Mouse (Mus musculus) kidney, adult 9 months (tissue): ENCODE results near the gene Gtf2ird1.
"Not testable (repeated sequence)": the region's sequence is repeated elsewhere in the genome, so short reads cannot be mapped to it uniquely, and the experiment has no call there.

Source experiments
- DNase-seq: peaks from one replicate; pipeline ENCODE4 v3.0.0; 2022

Gtf2ird1 gene

GRCm38 (mm10) chr5:134396519-134396918 lies 60.0 kb downstream of the Gtf2ird1 start:
- no peak for DNase-seq

GRCm38 (mm10) chr5:134394624-134395023 lies 61.9 kb downstream of the Gtf2ird1 start:
- peak; percentile 29 for DNase-seq

- DNase-seq, result no peak
Observed at GRCm38 (mm10) chr5:134393624-134394023, 62.9 kb downstream of the Gtf2ird1 start.

GRCm38 (mm10) chr5:134385106-134385505 lies 71.4 kb downstream of the Gtf2ird1 start:
- peak; percentile 87 for DNase-seq

GRCm38 (mm10) chr5:134375256-134375655 lies 81.3 kb downstream of the Gtf2ird1 start:
- DNase-seq, result no peak

GRCm38 (mm10) chr5:134374546-134374945 lies 82.0 kb downstream of the Gtf2ird1 start:
- DNase-seq, result peak; percentile 65

- peak; percentile 76 for DNase-seq
Observed at GRCm38 (mm10) chr5:134373912-134374488, 82.5 kb downstream of the Gtf2ird1 start.

- DNase-seq, result no peak
Observed at GRCm38 (mm10) chr5:134372926-134373658, 83.4 kb downstream of the Gtf2ird1 start.

GRCm38 (mm10) chr5:134371511-134372289 lies 84.8 kb downstream of the Gtf2ird1 start:
- DNase-seq, result no peak

- no peak for DNase-seq
Observed at GRCm38 (mm10) chr5:134370831-134371230, 85.7 kb downstream of the Gtf2ird1 start.

GRCm38 (mm10) chr5:134359101-134359500 lies 97.4 kb downstream of the Gtf2ird1 start:
- no peak for DNase-seq

GRCm38 (mm10) chr5:134355372-134355771 lies 101.1 kb downstream of the Gtf2ird1 start:
- DNase-seq, result not testable (repeated sequence)

GRCm38 (mm10) chr5:134353117-134353516 lies 103.4 kb downstream of the Gtf2ird1 start:
- no peak for DNase-seq

- DNase-seq, result no peak
Observed at GRCm38 (mm10) chr5:134352527-134353001, 104.0 kb downstream of the Gtf2ird1 start.

- peak; percentile 62 for DNase-seq
Observed at GRCm38 (mm10) chr5:134350660-134351059, 105.9 kb downstream of the Gtf2ird1 start.

- no peak for DNase-seq
Observed at GRCm38 (mm10) chr5:134347066-134347465, 109.5 kb downstream of the Gtf2ird1 start.

GRCm38 (mm10) chr5:134345449-134345848 lies 111.1 kb downstream of the Gtf2ird1 start:
- DNase-seq, result peak; percentile 23

GRCm38 (mm10) chr5:134344076-134344475 lies 112.4 kb downstream of the Gtf2ird1 start:
- no peak for DNase-seq

GRCm38 (mm10) chr5:134343530-134343929 lies 113.0 kb downstream of the Gtf2ird1 start:
- DNase-seq, result not testable (repeated sequence)

GRCm38 (mm10) chr5:134342503-134343205 lies 113.9 kb downstream of the Gtf2ird1 start:
- DNase-seq, result peak; percentile 20

GRCm38 (mm10) chr5:134341721-134342120 lies 114.8 kb downstream of the Gtf2ird1 start:
- DNase-seq, result no peak

GRCm38 (mm10) chr5:134341321-134341720 lies 115.2 kb downstream of the Gtf2ird1 start:
- peak; percentile 39 for DNase-seq

- peak; percentile 52 for DNase-seq
Observed at GRCm38 (mm10) chr5:134340101-134340522, 116.4 kb downstream of the Gtf2ird1 start.
